Mouse (Mus musculus) kidney, postnatal 14 days (tissue): ENCODE data around the gene Coro7.
"Not testable (repeated sequence)": the region's sequence is repeated elsewhere in the genome, so short reads cannot be mapped to it uniquely, and the experiment has no call there.

ENCODE experiments used
- DNase-seq: peaks from one replicate; pipeline ENCODE4 v3.0.0; 2022; ENCODE audit warnings: mixed read lengths

Coro7 gene

DNA sequence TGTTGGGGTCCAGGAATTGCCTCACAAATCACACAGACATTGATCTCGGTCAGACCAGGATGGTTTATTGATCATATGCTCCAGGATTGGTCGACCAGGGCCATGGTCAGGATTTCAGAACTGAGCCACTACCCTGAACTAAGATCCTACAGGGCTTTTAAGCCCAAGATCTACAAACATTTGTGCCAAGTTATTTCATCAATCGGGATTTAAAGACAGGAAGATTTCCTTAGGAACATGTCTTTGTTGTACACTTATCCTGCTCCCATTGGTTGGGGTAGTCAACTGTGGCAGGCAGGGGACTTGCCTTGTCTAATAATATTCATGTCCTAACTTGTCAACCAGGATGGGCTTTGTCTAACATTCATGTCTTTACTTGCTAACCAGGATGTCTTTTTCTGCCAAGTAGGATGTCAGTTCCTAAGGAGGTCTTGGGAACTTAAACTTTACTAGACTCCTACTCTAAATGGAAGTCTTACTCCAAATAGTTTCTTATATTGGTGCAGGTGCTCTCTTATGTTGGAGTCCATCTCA is 1.4 kb upstream of the Coro7 start:
- DNase-seq, result not testable (repeated sequence)

DNA sequence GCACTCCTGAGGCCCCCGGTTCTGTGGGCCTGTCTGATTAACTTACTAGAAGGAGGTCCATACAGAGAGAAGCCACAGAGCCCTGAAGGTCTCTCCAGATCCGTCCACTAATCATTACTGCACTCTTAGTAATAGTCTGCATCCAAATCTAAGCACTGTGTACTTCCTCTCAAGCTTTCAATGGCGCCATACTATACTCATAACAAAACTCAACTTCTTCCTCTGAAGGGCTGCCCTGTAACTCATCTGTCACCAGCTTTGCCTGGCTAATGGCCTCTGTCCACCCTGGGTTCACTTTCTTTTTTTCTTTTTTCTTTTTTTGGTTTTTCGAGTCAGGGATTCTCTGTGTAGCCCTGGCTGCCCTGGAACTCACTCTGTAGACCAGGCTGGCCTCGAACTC is 1.5 kb downstream of the Coro7 start:
- DNase-seq, result no peak

DNA sequence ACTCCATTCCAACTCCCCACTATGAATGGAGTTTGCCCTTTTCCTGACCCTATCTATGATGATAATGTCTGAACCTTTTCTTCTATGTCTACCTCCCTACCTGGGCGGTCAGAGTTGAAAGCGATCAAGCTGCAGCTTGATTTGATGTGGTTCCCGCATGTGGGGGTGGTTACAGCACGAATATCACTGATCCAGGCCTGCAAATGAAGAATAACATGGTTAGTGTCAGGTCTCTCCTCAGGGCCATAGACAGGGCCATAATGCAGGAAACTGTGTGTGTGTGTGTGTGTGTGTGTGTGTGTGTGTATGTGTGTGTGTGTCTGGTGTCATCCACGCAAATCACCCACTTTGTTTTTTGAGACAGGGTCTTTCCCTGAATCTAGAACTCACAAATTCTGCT is 2.7 kb downstream of the Coro7 start:
- DNase-seq, result no peak

DNA sequence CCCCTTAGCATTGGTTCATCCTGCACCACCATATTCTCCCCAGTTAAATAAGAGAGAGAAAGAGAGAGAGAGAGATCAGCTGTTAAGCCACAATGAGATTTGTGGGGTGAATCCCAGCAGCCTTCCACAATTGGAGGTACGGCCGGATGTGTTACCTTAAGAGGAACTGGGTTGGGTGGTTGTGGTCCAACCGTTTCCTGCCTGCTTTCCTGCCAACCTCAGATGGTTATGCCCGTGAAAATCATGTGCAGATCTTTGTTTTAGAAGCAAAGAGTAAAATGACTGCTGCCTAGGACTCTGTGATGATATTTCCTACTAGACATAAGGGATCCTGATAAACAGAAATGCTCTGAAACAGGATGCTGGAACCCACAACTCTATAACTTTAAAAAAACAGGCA is 5.5 kb downstream of the Coro7 start:
- no peak for DNase-seq

DNA sequence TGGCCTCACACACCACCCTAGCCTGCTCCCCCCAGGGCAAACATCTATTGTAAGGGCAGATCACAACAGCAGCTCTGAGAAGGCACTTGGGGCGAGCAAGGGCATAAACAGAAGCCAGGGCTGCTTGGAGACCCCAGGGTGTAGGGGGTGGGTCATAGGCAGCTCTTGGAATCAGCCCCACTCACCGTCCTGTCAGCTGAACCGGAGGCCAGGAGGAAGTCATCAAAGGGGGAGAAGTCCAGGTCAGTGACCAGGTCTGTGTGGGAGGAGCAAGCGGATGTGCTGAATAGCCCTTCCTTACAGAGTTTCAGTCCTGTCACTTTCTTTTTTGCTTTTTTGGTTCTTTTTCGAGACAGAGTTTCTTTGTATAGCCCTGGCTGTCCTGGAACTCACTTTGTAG is 9.3 kb downstream of the Coro7 start:
- no peak for DNase-seq

DNA sequence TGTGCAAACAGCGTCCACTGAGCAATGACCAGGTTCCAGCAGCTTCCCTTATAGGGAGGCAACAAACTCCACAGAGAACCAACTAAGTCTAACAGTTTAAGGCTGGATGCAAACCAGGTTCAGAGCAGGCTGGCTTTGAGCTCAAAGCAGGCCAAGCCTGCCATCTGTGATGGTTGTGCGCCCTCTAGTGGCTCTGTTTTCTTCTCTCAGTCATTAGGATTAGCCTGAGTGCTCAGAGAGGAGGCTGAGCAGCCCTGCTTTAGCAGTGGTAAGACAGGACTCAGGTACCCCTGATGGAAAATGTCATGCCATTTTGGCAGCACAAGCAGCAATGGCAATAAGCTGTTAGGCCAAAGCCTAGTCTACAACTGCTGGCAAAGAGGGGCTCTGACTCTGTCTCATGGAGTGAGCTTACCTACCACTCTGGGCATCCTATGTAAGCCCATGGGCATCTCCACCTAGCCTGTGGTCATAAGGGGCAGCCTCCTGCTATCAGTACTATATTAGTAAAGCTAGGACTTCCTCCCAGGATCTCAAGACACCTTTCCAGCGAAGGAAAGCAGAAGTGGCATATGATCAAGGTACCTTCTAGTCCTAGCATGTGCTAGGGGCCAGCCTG is 12.3 kb downstream of the Coro7 start:
- DNase-seq, result peak; percentile 91

DNA sequence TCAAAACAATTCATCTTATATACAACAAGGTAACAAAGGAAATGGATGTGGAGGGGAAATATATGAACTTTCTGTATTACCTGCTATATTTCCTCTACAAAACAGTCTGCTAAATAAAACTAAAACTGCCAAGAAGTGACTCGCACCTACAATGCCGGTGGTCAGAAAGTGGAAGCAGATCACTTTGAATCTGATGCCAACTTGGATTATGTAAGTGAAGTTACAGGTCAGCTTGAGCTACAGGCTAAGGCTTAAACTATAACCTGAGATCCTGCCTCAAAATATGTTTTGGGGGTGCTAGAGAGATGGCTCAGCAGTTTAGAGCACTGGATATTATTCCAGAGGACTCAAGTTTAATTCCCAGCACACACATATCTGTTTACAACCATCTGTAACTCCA is 13.9 kb downstream of the Coro7 start:
- DNase-seq, result no peak

DNA sequence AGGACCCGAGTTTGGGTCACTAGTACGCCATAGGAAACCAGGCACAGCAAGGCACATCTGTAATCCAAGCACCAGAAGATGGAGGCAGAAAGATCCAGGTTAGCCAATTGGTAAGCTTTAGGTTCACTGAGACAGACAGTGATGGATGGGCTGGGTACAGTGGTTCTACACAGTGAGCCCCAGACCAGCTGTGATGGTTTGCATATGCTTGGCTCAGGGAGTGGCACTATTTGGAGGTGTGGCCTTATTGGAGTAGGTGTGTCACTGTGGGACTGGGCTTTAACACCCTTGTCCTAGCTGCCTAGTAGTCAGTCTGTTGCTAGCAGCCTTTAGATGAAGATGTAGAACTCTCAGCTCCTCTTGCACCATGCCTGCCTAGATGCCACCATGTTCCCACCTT is 15.8 kb downstream of the Coro7 start:
- DNase-seq, result no peak

DNA sequence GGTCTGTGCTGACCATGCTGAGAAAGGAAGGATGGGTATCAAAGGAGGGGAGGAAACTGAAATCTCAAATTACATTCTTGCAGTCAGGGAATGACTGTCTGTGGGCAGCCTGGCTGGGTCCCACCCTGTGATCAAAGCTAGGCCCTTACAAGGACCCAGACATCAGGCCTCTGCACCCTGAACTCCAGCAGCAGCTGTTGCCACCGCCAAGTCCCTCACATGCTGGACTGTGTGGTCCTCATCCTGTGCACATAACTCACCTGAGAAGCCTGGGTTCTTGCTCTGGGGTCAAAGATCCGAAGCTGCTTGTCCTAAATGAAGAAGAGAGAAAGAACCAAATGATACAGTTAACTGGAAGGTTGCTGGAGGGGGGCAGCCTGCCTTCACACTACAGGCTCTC is 18.0 kb downstream of the Coro7 start:
- DNase-seq, result no peak

DNA sequence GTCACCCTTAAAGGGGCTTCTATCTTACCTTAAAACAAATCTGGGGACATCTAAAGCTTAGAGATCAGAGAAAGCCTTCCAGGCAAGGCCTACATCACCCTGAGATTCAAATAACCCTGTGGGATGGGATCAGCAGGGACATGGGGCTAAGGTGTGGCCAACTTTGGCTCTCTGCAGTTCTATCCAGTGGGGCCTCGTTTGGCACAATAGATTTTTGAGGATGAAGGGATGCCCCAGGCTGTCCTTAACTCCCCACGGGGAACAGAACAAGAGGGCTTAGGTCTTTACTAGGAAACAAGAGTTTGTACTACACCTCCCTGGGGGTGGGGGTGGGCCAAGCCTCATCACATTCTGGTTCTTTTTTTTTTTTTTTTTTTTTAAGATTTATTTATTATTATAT is 20.3 kb downstream of the Coro7 start:
- DNase-seq, result no peak

DNA sequence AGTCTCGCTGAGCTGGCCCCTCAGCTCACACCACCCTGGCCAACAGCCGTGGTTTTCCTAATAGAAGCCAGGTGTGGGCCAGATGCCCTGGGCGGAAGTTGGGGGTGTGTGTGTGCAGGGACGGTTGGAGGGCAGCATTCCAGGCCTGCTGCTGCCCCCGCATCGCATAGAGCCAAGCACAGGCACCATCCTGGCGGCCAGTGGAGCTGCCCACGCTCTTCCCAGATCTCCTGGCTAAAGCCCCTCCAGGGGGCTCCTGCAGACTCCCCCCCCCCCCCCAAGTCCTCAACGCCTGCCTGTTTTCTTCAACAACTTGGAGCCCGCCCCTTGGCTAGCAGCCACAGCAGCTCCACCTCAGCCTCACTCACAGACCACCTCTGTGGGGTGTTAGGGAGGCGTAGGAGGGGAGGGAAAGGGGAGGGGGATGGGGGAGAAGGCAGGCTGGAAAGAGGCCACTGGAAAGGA is 20.8 kb downstream of the Coro7 start:
- no peak for DNase-seq

DNA sequence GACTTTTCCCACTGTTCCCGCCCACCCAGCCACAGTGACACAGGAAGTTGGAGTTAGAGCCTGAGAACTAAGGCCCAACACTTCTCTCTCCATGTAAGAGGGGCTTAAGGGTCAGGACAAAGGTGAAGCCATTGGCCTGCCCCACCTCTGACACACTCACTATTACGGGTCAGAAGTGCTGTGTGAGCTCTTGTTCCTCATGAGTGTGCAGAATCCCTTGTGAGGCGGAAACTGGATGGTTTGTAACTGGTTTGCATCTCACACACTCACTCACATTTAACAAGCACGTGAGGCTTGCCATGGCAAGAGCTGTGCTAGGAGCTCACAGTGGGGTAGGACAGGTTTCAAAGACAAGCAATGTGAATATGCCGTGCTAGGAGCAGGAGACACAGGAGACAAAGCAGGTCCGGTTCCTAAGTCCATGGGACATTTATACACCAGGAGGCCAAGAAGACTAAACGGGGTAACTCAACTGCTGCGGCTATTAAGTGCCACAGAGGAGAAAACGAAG is 23.0 kb downstream of the Coro7 start:
- no peak for DNase-seq

DNA sequence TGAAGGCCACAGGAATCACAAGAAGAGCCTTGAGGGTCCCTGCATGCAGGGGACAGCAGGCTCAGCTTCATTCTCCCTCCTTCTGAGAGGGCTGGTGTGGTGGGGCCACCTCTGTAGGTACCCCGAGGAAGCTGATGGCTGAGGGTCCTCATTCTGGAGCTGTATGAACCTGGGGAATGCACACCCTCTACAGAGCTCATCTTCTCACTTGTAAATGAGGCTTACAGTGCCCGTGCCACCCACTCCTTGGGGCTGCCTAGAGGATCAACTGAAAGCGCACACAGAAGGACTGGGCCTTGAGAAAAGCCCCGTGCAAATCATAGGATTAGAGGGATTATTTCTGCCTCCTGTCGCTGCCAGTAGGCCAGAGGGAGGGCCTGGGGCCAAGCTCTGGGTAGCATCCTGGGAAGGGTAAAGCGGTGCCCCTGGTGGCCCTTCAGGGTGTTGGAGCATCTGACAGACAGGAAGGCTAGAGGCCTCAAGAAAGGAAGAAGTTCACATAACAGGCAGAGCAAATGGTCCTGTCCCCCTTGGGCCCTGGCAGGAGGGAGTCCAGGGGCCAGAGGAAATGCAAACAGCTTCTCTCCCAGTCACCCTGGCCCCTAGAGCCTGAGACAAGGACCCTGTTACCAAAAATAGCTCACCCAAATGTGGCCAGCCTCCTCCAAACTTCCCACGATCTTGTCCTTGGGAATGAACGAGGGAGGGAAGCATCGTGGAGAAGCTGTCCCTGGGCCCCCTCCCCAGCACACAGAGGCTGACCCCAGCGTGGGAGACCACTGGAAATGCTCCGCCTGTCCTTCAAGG is 23.6 kb downstream of the Coro7 start:
- no peak for DNase-seq

DNA sequence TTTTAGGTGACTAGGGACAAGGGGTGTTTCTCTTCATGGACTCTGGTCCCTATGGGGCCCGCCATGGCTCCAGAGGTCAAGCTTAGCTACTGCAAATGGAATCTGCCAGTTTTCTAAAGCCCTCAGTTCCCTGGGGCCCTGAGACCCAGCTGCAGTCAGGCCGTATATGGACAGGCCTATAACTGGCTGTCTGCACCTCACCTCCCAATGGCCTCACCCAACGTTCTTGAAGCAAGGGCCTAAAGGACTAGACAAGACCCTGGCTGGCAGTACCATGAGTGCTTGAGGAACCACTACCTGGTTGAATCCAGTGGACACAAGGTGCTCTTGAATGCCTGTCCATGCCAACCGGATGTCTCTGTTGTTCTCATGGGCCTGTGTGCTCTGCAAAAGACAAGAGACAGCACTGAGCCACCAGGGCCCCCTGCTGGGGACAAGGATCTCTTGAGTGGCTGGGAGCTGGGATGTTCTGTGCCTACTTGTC is 24.3 kb downstream of the Coro7 start:
- peak; percentile 60 for DNase-seq

DNA sequence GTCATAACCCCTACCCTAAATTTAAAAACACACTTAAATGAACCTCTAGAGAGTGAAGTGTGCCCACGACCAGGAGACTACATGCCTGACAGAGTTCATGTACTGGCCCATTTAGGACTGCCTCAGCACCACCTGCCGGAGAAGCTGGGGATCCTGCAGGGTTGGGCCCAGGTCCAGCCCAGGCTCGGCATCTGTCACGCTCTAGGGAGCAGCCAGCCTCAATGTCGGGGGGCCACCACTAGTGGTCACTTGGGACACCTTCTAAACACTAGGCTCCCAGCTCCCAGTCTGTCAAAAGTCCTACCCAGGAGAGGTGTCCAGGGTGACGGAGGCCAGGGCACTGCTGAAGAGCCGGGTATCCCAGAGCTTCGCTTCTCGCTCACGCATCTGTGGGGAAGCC is 24.9 kb downstream of the Coro7 start:
- peak; percentile 80 for DNase-seq

DNA sequence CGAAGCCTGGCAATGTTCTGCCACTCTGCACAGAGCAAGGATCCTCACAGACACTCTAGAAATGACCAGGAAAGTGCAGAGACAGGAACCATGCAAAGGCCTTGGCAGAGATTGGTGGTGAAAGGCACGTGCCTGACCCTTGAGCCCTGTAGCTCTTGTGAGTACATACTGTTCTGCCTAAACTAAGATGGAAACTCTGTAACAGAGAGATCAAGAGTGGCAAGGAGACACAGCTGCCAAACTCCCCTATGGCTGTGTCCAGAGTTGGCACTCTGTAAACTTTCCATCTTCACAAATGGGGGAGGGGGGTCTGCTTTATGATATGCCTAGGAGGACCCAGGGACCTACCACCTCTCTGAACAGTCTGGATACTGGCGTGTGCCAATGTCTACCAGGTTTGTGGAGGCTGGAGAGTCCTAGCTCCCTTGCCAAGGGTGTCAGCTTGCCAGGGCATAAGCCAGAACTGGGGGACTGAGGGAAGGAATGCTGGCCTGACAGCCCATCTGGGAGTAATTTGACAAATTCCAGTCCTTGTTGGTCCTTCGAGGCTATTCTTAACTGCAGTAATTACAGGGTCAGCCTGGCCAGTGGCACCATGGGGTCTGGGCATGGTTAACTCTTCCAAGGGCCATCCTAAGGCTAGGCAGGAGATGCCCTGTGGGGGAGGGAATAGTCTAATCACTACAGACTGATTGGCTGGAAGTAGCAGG is 26.7 kb downstream of the Coro7 start:
- DNase-seq, result peak; percentile 58

DNA sequence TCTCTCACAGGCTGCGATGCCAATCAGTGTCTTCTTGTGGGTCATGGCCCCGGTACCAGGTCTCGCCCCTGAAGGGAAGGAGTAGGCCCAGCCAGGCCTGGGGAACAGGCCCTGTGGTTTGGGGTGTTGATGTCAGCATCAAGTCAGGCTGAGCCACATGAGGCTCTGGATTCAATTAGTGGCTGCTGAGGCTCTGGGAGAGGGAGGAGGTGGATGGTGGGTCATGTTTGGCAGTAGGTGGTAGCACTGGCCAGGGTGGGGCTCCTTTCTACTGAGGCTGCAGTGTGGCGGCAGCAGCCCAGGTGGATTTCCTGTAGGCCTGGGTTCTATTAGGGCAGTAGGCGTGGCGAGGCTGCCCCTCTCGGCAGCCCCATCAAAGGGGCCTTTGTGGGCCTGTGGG is 28.0 kb downstream of the Coro7 start:
- DNase-seq, result no peak

DNA sequence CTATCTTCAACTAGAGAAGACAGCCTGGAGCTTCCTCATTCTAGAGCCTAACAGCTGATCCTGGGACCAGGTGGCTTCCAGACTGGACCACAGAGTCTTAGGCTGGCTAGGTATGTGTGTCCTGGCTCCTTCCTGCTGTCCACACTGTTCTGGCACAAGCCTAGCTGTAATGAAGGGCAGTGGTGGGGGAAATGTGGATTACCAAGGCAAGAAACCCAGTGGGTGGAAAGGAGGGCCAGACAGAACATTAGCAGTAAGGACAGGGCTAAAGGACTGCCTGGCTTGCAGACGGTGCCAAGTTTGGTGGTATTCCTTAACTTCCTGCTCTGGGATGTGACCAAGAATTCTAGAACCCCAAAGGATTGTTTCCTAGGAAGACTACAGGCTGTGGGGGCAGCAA is 28.5 kb downstream of the Coro7 start:
- no peak for DNase-seq

DNA sequence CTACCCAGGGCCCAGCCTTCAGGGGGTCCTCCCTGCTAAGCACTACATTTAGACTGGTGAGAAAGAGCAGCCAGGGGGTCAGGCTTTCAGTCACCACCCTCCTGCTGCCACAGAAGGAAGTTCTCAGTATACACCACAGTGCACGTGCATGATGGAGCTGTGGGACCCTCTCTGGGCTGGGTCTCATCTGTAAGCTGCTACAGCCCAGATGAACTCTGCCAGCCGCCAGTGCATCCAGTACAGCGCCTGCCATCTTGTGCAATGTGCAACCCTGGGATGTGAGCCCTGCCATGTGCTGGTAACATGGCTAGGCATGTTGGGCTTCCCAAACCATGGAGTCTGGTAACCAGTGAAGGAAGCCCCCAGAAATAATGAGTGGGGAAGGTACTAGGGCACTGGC is 29.4 kb downstream of the Coro7 start:
- DNase-seq, result no peak

DNA sequence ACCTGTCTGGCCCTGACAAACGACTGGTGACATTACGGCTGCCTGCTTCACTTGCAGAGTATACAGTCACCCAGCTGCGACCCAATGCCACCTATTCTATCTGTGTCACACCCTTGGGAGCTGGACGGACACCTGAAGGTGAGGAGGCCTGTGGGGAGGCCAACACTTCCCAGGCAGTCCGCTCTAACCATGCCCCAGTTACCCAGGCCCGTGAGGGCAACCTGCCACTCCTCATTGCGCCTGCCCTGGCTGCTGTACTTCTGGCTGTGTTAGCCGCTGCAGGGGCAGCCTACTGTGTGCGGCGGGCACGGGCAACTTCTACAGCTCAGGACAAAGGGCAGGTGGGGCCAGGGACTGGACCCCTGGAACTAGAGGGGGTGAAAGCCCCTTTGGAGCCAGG is 29.9 kb downstream of the Coro7 start:
- no peak for DNase-seq

DNA sequence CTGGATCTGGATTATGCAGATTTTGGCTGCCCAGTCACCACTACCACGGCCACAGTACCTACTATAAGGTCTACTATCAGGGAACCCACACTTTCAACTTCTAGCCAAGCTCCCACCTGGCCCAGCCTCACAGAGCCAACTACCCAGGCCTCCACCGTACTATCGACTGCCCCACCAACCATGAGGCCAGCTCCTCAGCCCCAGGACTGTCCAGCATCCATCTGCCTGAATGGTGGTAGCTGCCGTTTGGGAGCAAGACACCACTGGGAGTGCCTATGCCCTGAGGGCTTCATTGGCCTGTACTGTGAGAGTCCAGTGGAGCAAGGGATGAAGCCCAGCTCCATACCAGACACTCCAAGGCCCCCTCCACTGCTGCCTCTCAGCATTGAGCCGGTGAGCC is 30.4 kb downstream of the Coro7 start:
- no peak for DNase-seq

DNA sequence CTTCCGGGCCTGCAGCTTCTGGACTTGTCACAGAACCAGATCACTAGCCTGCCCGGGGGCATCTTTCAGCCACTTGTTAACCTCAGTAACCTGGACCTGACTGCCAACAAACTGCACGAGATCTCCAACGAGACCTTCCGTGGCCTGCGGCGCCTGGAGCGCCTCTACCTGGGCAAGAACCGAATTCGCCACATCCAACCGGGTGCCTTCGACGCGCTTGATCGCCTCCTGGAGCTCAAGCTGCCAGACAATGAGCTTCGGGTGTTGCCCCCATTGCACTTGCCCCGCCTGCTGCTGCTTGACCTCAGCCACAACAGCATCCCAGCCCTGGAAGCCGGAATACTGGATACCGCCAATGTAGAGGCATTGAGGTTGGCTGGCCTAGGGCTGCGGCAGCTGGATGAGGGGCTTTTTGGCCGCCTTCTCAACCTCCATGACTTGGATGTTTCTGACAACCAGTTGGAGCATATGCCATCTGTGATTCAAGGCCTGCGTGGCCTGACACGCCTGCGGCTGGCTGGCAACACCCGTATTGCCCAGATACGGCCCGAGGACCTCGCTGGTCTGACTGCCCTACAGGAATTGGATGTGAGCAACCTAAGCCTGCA is 31.1 kb downstream of the Coro7 start:
- no peak for DNase-seq

DNA sequence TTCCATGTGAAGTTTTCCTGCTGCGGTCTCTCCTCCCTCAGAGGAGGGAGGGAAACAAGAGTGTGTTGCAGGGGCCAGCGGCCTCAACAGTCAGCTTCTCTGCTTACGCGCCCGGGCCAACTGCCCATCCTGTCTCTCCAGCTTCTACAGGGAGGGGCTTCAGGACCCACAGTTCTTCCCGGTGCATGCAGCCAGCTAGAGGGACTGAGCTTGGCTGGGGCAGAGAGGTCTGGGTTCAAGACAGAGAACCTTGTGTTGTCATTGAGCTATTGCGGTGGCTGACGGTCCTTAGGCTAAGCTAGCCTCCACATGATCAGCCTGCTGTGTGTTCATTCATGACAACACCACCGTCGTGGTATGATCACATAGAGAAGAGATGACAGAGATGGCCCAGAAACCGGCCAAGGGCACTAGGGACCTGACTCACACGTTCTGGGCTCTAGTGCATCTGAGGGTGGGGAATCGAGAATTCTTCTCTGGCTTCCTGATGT is 31.9 kb downstream of the Coro7 start:
- peak; percentile 57 for DNase-seq
